Mouse (Mus musculus): ENCODE results near the gene Pcdh15.

DNA sequence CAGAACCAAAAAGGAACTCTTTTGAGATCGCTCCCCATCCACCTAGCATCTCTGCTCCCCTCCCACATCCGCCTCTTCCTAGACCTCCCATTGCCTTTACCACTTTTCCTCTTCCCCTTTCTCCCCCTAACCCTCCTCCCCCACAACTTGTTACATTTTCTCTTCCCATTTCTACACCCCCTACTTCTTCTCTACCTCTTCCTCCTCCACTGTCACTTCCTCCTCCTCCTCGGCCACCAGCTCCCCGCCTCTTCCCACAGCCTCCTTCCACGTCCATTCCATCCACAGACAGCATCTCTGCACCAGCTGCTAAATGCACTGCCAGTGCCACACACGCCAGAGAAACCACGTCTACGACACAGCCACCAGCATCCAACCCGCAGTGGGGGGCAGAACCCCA is 1532.2 kb downstream of the Pcdh15 start:
- no peak for TF ChIP-seq CTCF (IDR thresholded peaks at IDR 0.05; ENCODE audit: control insufficient read depth, insufficient read depth, insufficient replicate concordance, low read depth, low read length)
- no peak for TF ChIP-seq POLR2A (IDR thresholded peaks at IDR 0.05; ENCODE audit: control insufficient read depth, low read depth, low read length)

Measured in testis, adult 2 months (tissue).